Mouse (Mus musculus): ENCODE data around the gene Rbm7. TPM values are rescaled to one million over a fixed set of nuclear protein-coding genes. Genes with fewer than 3 reads are reported as not detected.

Rbm7 gene
- polyA plus RNA-seq, 1 experiment from 2014 or later: 126 TPM

Small RNA genes lying within 50 kb of the gene (microRNA-seq; reads per million reads assigned to microRNA genes)
- gene Gm23653: not detected

Other genes starting within 250 kb of the Rbm7 start
- gene Nxpe2, start 141.8 kb downstream of the Rbm7 start, polyA plus RNA-seq (2014; fragmentation: Nextera tagmentation; extraction: Ambion mirVana): 1.1 and 1.6 TPM in 2 replicates
- 75.8 and 76.5 TPM in 2 replicates for gene Rexo2, start 14.7 kb downstream of the Rbm7 start, polyA plus RNA-seq (2014; fragmentation: Nextera tagmentation; extraction: Ambion mirVana)
- 31.8 and 32.1 TPM in 2 replicates for gene Gm5617, start 143 bp upstream of the Rbm7 start, polyA plus RNA-seq (2014; fragmentation: Nextera tagmentation; extraction: Ambion mirVana)
- gene Nnmt, start 109.9 kb upstream of the Rbm7 start, polyA plus RNA-seq (2014; fragmentation: Nextera tagmentation; extraction: Ambion mirVana): 0.52 and 0.62 TPM in 2 replicates

Measured in limb, embryonic 11.5 days (tissue).